ENCODE assay signal across 9 mouse cellular contexts in the genomic region with DNA sequence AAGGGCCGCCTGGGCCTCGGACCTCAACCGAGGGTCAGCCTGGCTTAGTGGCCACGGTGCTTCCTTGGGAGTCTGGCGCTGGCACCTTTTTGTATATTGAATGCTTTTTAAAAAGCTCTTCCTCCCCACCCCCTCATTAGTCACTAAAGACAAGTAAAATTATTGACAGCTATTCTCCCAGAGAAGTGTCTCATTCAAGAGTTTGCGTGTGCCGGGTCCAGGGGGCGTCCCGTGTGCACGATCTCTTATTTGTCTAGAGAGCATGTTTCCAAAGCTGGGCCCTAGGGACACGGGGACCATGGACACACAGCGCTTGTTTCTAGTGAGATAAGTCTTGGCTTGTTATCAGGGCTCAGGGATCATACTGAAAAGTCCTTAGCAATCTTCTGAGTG. TPM values are rescaled to one million over a fixed set of nuclear protein-coding genes. Genes with fewer than 3 reads are reported as not detected.
DNase-seq lines count a peak whose midpoint lies in the region; ATAC-seq lines count a peak whose summit lies in the region.
"Had no signal": no experiment of that assay in that cellular context is flagged by ENCODE, and none has a peak within 500 bp of the region (broad histone marks: within the 10 kb centered on the region; RNA-seq: fewer than 3 reads in every experiment).

No protein-coding gene starts in this region.

- 0 out of 2 replicates have a peak overlapping the region, but pooled peaks have one; percentile 13 for H3K27ac ChIP-seq in kidney, embryonic 15.5 days
- no peak overlapping the region for H3K27ac ChIP-seq in embryonic facial prominence, embryonic 14.5 days (replicated peaks; ENCODE audit: low read depth, low read length)
- H3K27ac ChIP-seq in limb, embryonic 11.5 days (replicated peaks; ENCODE audit: low read depth, low read length), result no peak overlapping the region
- H3K27ac ChIP-seq in neural tube, embryonic 13.5 days (replicated peaks), result no peak overlapping the region

- WGBS in kidney, embryonic 15.5 days, result 39% methylated on average over 12 of the region's 12 CpGs
- 34% methylated on average over 11 of the region's 12 CpGs for WGBS in embryonic facial prominence, embryonic 14.5 days
- 38% methylated on average over 12 of the region's 12 CpGs for WGBS in limb, embryonic 11.5 days
- 33% methylated on average over 12 of the region's 12 CpGs for WGBS in neural tube, embryonic 13.5 days

- peak overlapping the region; percentile 52 for H3K4me3 ChIP-seq in kidney, embryonic 15.5 days (replicated peaks)
- H3K4me3 ChIP-seq in embryonic facial prominence, embryonic 14.5 days (ENCODE audit: low read depth, low read length), result peak overlapping the region; percentile 48
- H3K4me3 ChIP-seq in limb, embryonic 11.5 days (ENCODE audit: low read depth, low read length), result peak overlapping the region; percentile 36
- peak overlapping the region; percentile 38 for H3K4me3 ChIP-seq in neural tube, embryonic 13.5 days

- no peak for ATAC-seq in kidney, embryonic 15.5 days (replicated peaks; ENCODE audit: low FRiP score)
- ATAC-seq in embryonic facial prominence, embryonic 14.5 days (ENCODE audit: low read depth), result no peak
- no peak for ATAC-seq in limb, embryonic 11.5 days (ENCODE audit: insufficient number of reproducible peaks, low FRiP score, low TSS enrichment, low read depth)
- ATAC-seq in neural tube, embryonic 13.5 days (ENCODE audit: low read depth), result no peak

- DNase-seq in kidney, adult 18-20 months, result no peak
- DNase-seq in embryonic facial prominence, embryonic 14.5 days (ENCODE audit: low spot score), result no peak
- DNase-seq in limb, embryonic 11.5 days (ENCODE audit: low spot score), result peak; percentile 24
- no peak for DNase-seq in adrenal gland, postnatal 25 days
- DNase-seq in cerebellum, postnatal 36 days, result no peak
- no peak for DNase-seq in urinary bladder, postnatal 14 days (ENCODE audit: low spot score)

- H3K36me3 ChIP-seq in kidney, embryonic 15.5 days, result no peaks in the 10 kb centered on the region
- H3K36me3 ChIP-seq in embryonic facial prominence, embryonic 14.5 days (ENCODE audit: control insufficient read depth, insufficient read depth, low read length), result no peaks in the 10 kb centered on the region
- H3K36me3 ChIP-seq in limb, embryonic 11.5 days (ENCODE audit: control insufficient read depth, insufficient read depth, low read length), result no peaks in the 10 kb centered on the region
- H3K36me3 ChIP-seq in neural tube, embryonic 13.5 days, result no peaks in the 10 kb centered on the region

- peak overlapping the region; percentile 67 for H3K9ac ChIP-seq in kidney, embryonic 15.5 days
- H3K9ac ChIP-seq in embryonic facial prominence, embryonic 14.5 days (ENCODE audit: low read depth, low read length), result peak overlapping the region; percentile 78
- peak overlapping the region; percentile 61 for H3K9ac ChIP-seq in limb, embryonic 11.5 days (ENCODE audit: low read length)
- H3K9ac ChIP-seq in neural tube, embryonic 13.5 days, result peak overlapping the region; percentile 63

- 0 out of 2 replicates have a peak, but pooled peaks cover 13% of the 10 kb centered on the region for H3K27me3 ChIP-seq in kidney, embryonic 15.5 days
- no peaks in the 10 kb centered on the region for H3K27me3 ChIP-seq in embryonic facial prominence, embryonic 14.5 days (replicated peaks; ENCODE audit: control insufficient read depth, insufficient read depth, low read length)
- no peaks in the 10 kb centered on the region for H3K27me3 ChIP-seq in limb, embryonic 11.5 days (ENCODE audit: control insufficient read depth, insufficient read depth, low read length)
- H3K27me3 ChIP-seq in neural tube, embryonic 13.5 days, result peaks cover 6% of the 10 kb centered on the region; the same call in 1 of the 2 replicates

- H3K9me3 ChIP-seq in kidney, embryonic 15.5 days (replicated peaks), result no peaks in the 10 kb centered on the region
- H3K9me3 ChIP-seq in embryonic facial prominence, embryonic 14.5 days (ENCODE audit: control insufficient read depth, low read length), result no peaks in the 10 kb centered on the region
- no peaks in the 10 kb centered on the region for H3K9me3 ChIP-seq in limb, embryonic 11.5 days (ENCODE audit: control insufficient read depth, low read length)
- H3K9me3 ChIP-seq in neural tube, embryonic 13.5 days, result no peaks in the 10 kb centered on the region

- H3K4me1 ChIP-seq in kidney, embryonic 15.5 days, result peaks cover 8% of the 10 kb centered on the region
- peaks cover 4% of the 10 kb centered on the region; the same call in 1 of the 2 replicates for H3K4me1 ChIP-seq in embryonic facial prominence, embryonic 14.5 days (ENCODE audit: control insufficient read depth, insufficient read depth, low read length)
- no peaks in the 10 kb centered on the region for H3K4me1 ChIP-seq in limb, embryonic 11.5 days (ENCODE audit: control insufficient read depth, insufficient read depth, low read length)
- peaks cover 8% of the 10 kb centered on the region for H3K4me1 ChIP-seq in neural tube, embryonic 13.5 days (replicated peaks)

- H3K4me2 ChIP-seq in kidney, embryonic 15.5 days, result peak overlapping the region; percentile 95
- H3K4me2 ChIP-seq in embryonic facial prominence, embryonic 14.5 days (ENCODE audit: low read depth, low read length), result peak overlapping the region; percentile 94
- peak overlapping the region; percentile 83 for H3K4me2 ChIP-seq in limb, embryonic 11.5 days (ENCODE audit: low read depth, severe bottlenecking)
- H3K4me2 ChIP-seq in neural tube, embryonic 13.5 days, result peak overlapping the region; percentile 67

RNA-seq across cellular contexts. Expression of a gene that starts 2.4 kb away (rescaled TPM):
- polyA plus RNA-seq in kidney, embryonic 15.5 days (2015; fragmentation: Nextera tagmentation; extraction: Ambion mirVana), result 0.10 and 0.13 TPM in 2 replicates
- 0.30 and 0.79 TPM in 2 replicates for polyA plus RNA-seq in embryonic facial prominence, embryonic 14.5 days (2014; fragmentation: Nextera tagmentation; extraction: Ambion mirVana)
- polyA plus RNA-seq in limb, embryonic 11.5 days (2014; fragmentation: Nextera tagmentation; extraction: Ambion mirVana), result 0.11 and 0.29 TPM in 2 replicates
- 0.22 and 0.56 TPM in 2 replicates for polyA plus RNA-seq in neural tube, embryonic 13.5 days (2015; fragmentation: Nextera tagmentation; extraction: Ambion mirVana)
- total RNA-seq in adrenal gland, postnatal 25 days (2021), result not detected in 2 replicates
- polyA plus RNA-seq: Patski had no signal

RNA-seq across cellular contexts. Expression of a gene that starts 33.4 kb away (rescaled TPM):
- polyA plus RNA-seq in kidney, embryonic 15.5 days (2015; fragmentation: Nextera tagmentation; extraction: Ambion mirVana), result 4.7 and 5.4 TPM in 2 replicates
- 10.2 and 10.6 TPM in 2 replicates for polyA plus RNA-seq in embryonic facial prominence, embryonic 14.5 days (2014; fragmentation: Nextera tagmentation; extraction: Ambion mirVana)
- polyA plus RNA-seq in limb, embryonic 11.5 days (2014; fragmentation: Nextera tagmentation; extraction: Ambion mirVana), result 1.9 and 2.4 TPM in 2 replicates
- polyA plus RNA-seq in neural tube, embryonic 13.5 days (2015; fragmentation: Nextera tagmentation; extraction: Ambion mirVana), result 5.2 and 6.0 TPM in 2 replicates
- total RNA-seq in adrenal gland, postnatal 25 days (2021), result 3.0 and 3.3 TPM in 2 replicates

RNA-seq across cellular contexts. Expression of a gene that starts 45.4 kb away (rescaled TPM):
- polyA plus RNA-seq in kidney, embryonic 15.5 days (2015; fragmentation: Nextera tagmentation; extraction: Ambion mirVana), result 41.2 and 48.5 TPM in 2 replicates
- polyA plus RNA-seq in embryonic facial prominence, embryonic 14.5 days (2014; fragmentation: Nextera tagmentation; extraction: Ambion mirVana), result 62.1 and 64.8 TPM in 2 replicates
- polyA plus RNA-seq in limb, embryonic 11.5 days (2014; fragmentation: Nextera tagmentation; extraction: Ambion mirVana), result 27.1 and 29.8 TPM in 2 replicates
- 31.1 and 31.5 TPM in 2 replicates for polyA plus RNA-seq in neural tube, embryonic 13.5 days (2015; fragmentation: Nextera tagmentation; extraction: Ambion mirVana)
- 31.2 and 32.7 TPM in 2 replicates for total RNA-seq in adrenal gland, postnatal 25 days (2021)
